Mouse (Mus musculus): ENCODE data around the gene Rbbp8nl.

- TF ChIP-seq CTCF (IDR thresholded peaks at IDR 0.05; ENCODE audit: control insufficient read depth, insufficient read depth, insufficient read length) (no peak), USF1 (IDR thresholded peaks at IDR 0.05; ENCODE audit: low read depth) (no peak)
Observed at GRCm38 (mm10) chr2:180270537-180271255, 19.0 kb downstream of the Rbbp8nl start.
